Mouse (Mus musculus): ENCODE data around the gene 1700001L19Rik. TPM values are rescaled to one million over a fixed set of nuclear protein-coding genes. Genes with fewer than 3 reads are reported as not detected.

The 1700001L19Rik gene
- polyA plus RNA-seq, 1 experiment = 0.06 TPM

- Histone ChIP-seq H3K36me3 (ENCODE audit: control insufficient read depth, insufficient read depth) (no peaks in the 10 kb centered on the region), H3K4me3 (no peak overlapping the region), H3K4me2 (ENCODE audit: low read depth) (no peak overlapping the region), H3K27me3 (ENCODE audit: control insufficient read depth, insufficient read depth, insufficient read length) (no peaks in the 10 kb centered on the region), H3ac (ENCODE audit: control insufficient read depth, insufficient read length) (no peak overlapping the region), H3K79me2 (ENCODE audit: control insufficient read depth, insufficient read depth) (no peaks in the 10 kb centered on the region)
- TF ChIP-seq REST (IDR thresholded peaks at IDR 0.05; ENCODE audit: insufficient read depth, insufficient read length) (no peak), USF1 (IDR thresholded peaks at IDR 0.05; ENCODE audit: low read depth) (no peak), MYOG (IDR thresholded peaks at IDR 0.05; ENCODE audit: control insufficient read depth in 1 of 3, insufficient read depth in 1 of 3, insufficient read length in 2 of 3, low read depth in 2 of 3) (no peak)
These were observed 45.6 kb downstream of the 1700001L19Rik start for GRCm38 (mm10) chr13:68642786-68643185.

Other genes with a start within 250 kb of the 1700001L19Rik start
- gene Mtrr, start 15.3 kb upstream of the 1700001L19Rik start, polyA plus RNA-seq (2012; fragmentation: generic; extraction: Trizol) = 13.8 TPM
- 9.0 TPM for gene Fastkd3, start 15.2 kb upstream of the 1700001L19Rik start, polyA plus RNA-seq (2012; fragmentation: generic; extraction: Trizol)